Mouse (Mus musculus) adrenal gland, postnatal 14 days (tissue): ENCODE data around the gene Ptprq. TPM values are rescaled to one million over a fixed set of nuclear protein-coding genes. Genes with fewer than 3 reads are reported as not detected.

Experiments
- DNase-seq: peaks from one replicate; pipeline ENCODE4 v3.0.0; 2021; ENCODE audit warnings: mixed read lengths
- microRNA-seq, 2 experiments: library from miRNA; unstranded; fragments of <30 nt; microRNA quantifications; one replicate each; pipeline ENCODE4 v1.2.0; 2021
- total RNA-seq: library from RNA; stranded (reverse); gene quantifications from 2 replicates; pipeline ENCODE4 v1.2.3, GENCODE M21; 2021

Ptprq gene
- total RNA-seq, 1 experiment from 2014 or later = 0.19 TPM

- no peak for DNase-seq
Observed at GRCm38 (mm10) chr10:107488654-107489315, 231.1 kb downstream of the Ptprq start.

- DNase-seq = no peak
Observed at GRCm38 (mm10) chr10:107486770-107487169, 233.1 kb downstream of the Ptprq start.

- DNase-seq = no peak
Observed at GRCm38 (mm10) chr10:107485870-107486269, 234.0 kb downstream of the Ptprq start, which contains the start of gene Myf5. TSS of gene Myf5 (minus strand) at chr10:107486134.

GRCm38 (mm10) chr10:107484050-107484449 lies 235.8 kb downstream of the Ptprq start:
- no peak for DNase-seq

- DNase-seq = no peak
Observed at GRCm38 (mm10) chr10:107473497-107473896, 246.4 kb downstream of the Ptprq start.

GRCm38 (mm10) chr10:107471712-107472111 lies 248.1 kb downstream of the Ptprq start:
- no peak for DNase-seq

- DNase-seq = no peak
Observed at GRCm38 (mm10) chr10:107467819-107468218, 252.0 kb downstream of the Ptprq start.

Small RNA genes lying within 50 kb of the gene (microRNA-seq; reads per million reads assigned to microRNA genes)
- 0 reads per million in 2 experiments for gene Gm44403

Other genes starting within 250 kb of the Ptprq start
- not detected in 2 replicates for gene Myf5, start 233.9 kb downstream of the Ptprq start, total RNA-seq
- gene Myf6, start 225.3 kb downstream of the Ptprq start, total RNA-seq = not detected in 2 replicates
- 0.08 and 0.22 TPM in 2 replicates for gene Otogl, start 192.1 kb upstream of the Ptprq start, total RNA-seq